Mouse (Mus musculus) cerebellum, adult 2 months (tissue): ENCODE results near the gene Mark2.

ENCODE experiments used
- CTCF ChIP-seq: fragments of 200-500 bp; IDR thresholded peaks from 2 replicates; pipeline ENCODE4 v1.5.1; 2011; ENCODE audit warnings: low read depth, mild to moderate bottlenecking, control low read depth, low read length, moderate library complexity, borderline replicate concordance; ENCODE audit not compliant: insufficient read depth
- POLR2A ChIP-seq: fragments of 200-500 bp; IDR thresholded peaks from 2 replicates; pipeline ENCODE4 v1.6.1; 2011; ENCODE audit warnings: low read length, control low read depth, borderline replicate concordance; ENCODE audit not compliant: insufficient read depth

DNA sequence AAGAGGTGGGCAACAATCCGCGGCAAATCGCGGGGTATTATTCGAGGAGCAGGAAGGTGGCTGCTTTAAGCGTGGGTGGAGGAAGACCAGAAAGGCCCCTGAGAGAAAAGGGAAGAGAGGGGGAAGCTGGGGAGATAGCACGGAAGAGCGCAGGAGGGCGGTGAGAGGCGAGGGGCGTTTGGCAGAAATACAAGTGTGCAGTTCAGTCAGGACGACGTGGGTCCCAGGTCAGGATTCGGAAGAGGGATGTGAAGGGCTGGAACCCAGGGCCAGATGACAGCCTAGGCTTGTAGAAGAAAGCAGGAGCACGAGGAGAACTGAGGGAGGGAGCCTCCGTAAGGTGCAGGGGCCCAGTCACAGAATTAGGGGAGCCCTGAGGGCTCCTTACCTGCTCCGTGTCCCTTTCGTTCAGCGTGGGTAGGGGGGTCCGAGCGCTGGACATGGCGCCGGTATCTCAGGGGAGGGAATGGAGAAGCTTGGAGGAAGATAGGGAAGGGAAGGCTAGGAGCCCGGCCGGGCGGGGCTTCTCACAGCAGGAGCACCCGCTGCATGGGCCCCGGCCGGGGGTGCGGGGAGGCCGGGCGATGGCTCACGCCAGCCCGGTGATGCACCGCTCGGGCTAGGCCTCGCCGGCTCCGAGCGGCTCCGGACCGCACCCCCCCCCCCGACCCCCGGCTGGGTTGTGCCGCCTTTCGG is 732 bp downstream of the Mark2 start:
- TF ChIP-seq POLR2A = no peak
- no peak for TF ChIP-seq CTCF
